Mouse (Mus musculus) limb, embryonic 10.5 days (tissue): ENCODE measurements around the gene Mrtfa. TPM values are rescaled to one million over a fixed set of nuclear protein-coding genes. Genes with fewer than 3 reads are reported as not detected.

ENCODE experiments used
- DNase-seq: peaks from one replicate; pipeline ENCODE4 v3.0.0-alpha.2; 2017; ENCODE audit warnings: low spot score
- H3K27ac ChIP-seq: fragments of 300-500 bp; sonication (generic); 2 replicates; pipeline ENCODE4 v1.5.1; 2016; ENCODE audit warnings: mild to moderate bottlenecking
- H3K27me3 ChIP-seq: fragments of 300-500 bp; sonication (generic); 2 replicates; pipeline ENCODE4 v1.6.1; 2016; ENCODE audit warnings: low read depth, mild to moderate bottlenecking; ENCODE audit not compliant: poor library complexity, severe bottlenecking
- H3K36me3 ChIP-seq: fragments of 300-500 bp; sonication (generic); 2 replicates; pipeline ENCODE4 v1.6.1; 2016; ENCODE audit warnings: mild to moderate bottlenecking, moderate library complexity
- H3K4me1 ChIP-seq: fragments of 300-500 bp; sonication (generic); 2 replicates; pipeline ENCODE4 v1.6.1; 2016
- H3K4me3 ChIP-seq: fragments of 300-500 bp; sonication (generic); 2 replicates; pipeline ENCODE4 v1.5.1; 2016; ENCODE audit warnings: mild to moderate bottlenecking, moderate library complexity
- H3K9me3 ChIP-seq: fragments of 300-500 bp; sonication (generic); replicated peaks from 2 replicates; pipeline ENCODE4 v1.6.1; 2016; ENCODE audit warnings: mild to moderate bottlenecking
- WGBS: fragments of 180-500 bp; shearing (Covaris S2); methylation state at CpG from one replicate; pipeline ENCODE4 v1.1.7; 2016; 5-methylcytosine and 5-hydroxymethylcytosine counted together
- polyA plus RNA-seq: library from polyadenylated mRNA; unstranded; fragments of >200 nt; fragmentation: Nextera tagmentation; extraction: Ambion mirVana; gene quantifications from 2 replicates; pipeline ENCODE4 v1.2.1, GENCODE M21; 2016

Mrtfa gene
- polyA plus RNA-seq, 1 experiment from 2014 or later: 24.9 TPM

DNA sequence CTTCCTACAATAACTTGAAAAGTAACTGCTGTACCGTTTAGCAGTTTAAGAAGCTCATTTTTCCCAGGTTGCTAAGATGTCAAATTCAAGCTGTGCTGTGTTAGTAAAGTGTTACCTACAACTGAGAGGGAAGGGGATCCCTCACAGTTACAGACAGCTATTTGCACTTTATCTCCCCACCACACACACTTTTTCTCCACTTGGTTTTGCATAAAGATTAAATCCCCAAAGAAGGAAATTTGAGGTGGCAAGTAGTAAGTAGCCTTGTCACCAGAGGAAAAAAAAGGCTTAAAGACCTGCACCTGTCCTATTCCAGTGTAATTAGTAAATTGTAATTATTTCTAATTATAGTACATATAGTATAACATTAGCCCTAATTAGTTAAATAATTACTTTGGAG lies 193.5 kb downstream of the Mrtfa start:
- no peaks in the 10 kb centered on the region for H3K36me3 ChIP-seq
- 63% methylated on average over 1 of the region's 1 CpGs for WGBS
- H3K9me3 ChIP-seq: no peaks in the 10 kb centered on the region
- no peak for DNase-seq
- H3K4me3 ChIP-seq: no peak overlapping the region
- H3K27ac ChIP-seq: no peak overlapping the region
- no peaks in the 10 kb centered on the region for H3K27me3 ChIP-seq
- peaks cover 12% of the 10 kb centered on the region; the same call in 1 of the 2 replicates for H3K4me1 ChIP-seq

DNA sequence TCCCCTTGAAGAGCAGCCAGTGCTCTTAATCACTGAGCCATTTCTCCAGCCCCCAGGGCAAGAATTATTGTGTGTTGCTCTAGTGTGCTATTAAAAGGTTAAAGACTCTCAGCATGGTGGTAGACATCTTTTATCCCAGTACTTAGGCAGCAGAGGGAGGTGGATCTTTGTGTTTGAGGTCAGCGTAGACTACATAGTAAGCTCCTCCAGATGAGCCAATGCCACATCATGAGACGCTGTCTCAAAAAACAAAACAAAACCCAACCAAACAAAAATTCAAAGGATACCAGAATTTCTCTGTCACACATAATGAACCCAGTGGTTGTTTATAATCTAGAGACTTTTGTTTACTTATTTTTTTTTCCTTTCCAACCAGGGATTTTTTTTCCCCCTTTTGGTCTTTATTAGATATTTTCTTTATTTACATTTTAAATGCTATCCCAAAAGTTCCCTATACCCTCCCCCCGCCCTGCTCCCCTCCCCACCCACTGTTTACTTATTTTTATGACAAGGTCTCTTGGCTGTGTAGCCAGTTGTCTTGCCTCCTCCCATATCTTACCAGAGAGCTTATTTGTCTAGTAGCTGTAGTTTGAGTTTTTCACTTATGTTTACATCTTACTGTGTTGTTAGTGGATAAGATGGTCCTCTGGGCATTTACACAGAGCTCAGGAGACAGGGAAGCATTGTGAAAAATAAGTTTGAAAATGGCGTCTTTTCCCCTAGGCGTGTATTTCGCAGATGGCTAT lies 194.3 kb downstream of the Mrtfa start:
- no peak for DNase-seq
- peaks cover 12% of the 10 kb centered on the region; the same call in 1 of the 2 replicates for H3K4me1 ChIP-seq
- H3K36me3 ChIP-seq: no peaks in the 10 kb centered on the region
- no peak overlapping the region for H3K27ac ChIP-seq
- H3K4me3 ChIP-seq: no peak overlapping the region
- WGBS: 88% methylated on average over 6 of the region's 6 CpGs
- H3K9me3 ChIP-seq: no peaks in the 10 kb centered on the region
- H3K27me3 ChIP-seq: no peaks in the 10 kb centered on the region

DNA sequence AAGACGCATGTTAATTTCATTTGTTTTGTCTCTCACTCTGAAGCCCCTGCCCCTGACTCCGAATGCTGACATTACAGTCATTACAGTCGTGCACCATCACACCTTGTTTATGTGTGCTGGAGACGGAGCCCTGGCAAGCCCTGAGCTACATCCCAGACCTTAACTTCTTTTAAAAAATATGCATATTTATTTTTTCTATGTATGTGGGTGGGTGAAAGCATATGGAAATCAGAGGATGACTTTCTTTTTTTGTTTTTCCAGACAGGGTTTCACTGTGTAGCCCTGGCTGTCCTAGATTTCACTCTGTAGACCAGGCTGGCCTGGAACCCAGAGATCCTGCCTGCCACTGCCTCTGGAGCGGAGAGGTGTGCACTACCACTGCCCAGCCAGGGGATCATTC lies 195.6 kb downstream of the Mrtfa start:
- no peaks in the 10 kb centered on the region for H3K27me3 ChIP-seq
- no peaks in the 10 kb centered on the region for H3K9me3 ChIP-seq
- no peaks in the 10 kb centered on the region for H3K36me3 ChIP-seq
- DNase-seq: no peak
- H3K4me3 ChIP-seq: no peak overlapping the region
- no peak overlapping the region for H3K27ac ChIP-seq
- peaks cover 6% of the 10 kb centered on the region; the same call in 1 of the 2 replicates for H3K4me1 ChIP-seq
- 89% methylated on average over 5 of the region's 5 CpGs for WGBS

DNA sequence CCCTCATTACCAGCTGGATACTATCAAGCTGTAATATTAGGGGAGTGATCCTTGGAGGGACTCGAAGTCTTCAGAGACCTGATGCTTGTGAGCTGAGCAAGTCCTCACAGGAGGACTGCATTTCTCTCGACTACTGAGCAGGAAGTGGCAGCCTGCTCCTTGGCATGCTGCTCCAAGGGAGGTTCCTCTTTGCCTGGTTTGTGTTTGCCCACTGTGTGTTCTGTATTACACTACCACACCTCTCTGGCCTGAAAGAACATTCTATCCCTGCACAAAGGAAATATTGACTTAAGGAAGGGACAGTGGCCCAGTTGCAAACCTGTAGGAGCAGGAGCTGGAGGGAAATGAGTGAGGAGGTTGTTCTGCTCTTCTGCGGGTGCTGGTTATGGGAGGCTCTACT lies 200.8 kb downstream of the Mrtfa start:
- no peak for DNase-seq
- 82% methylated on average over 3 of the region's 3 CpGs for WGBS

DNA sequence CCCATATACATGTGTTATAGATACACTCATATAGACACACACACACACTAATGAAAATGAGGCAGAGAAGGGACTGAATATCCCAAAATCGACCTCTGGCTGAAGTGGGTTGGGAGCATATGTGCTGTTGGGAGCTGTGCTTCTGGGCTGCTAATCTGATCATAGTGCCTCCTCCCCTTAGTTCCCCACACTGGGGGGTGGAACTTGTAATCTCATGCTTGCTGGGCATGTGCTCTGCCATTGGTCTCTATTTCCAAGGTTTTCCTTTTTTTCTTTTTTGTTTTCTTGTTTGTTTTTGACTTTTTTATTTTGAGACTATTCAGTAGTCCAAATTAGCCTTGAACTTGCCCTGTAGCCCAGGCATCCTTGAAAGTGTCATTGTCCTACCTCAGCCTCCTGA lies 202.2 kb downstream of the Mrtfa start:
- no peak overlapping the region for H3K4me3 ChIP-seq
- no peaks in the 10 kb centered on the region for H3K36me3 ChIP-seq
- 52% methylated on average over 1 of the region's 1 CpGs for WGBS
- H3K27ac ChIP-seq: no peak overlapping the region
- no peaks in the 10 kb centered on the region for H3K27me3 ChIP-seq
- peaks cover 1% of the 10 kb centered on the region; the same call in 1 of the 2 replicates for H3K4me1 ChIP-seq
- no peak for DNase-seq
- H3K9me3 ChIP-seq: no peaks in the 10 kb centered on the region

More for the DNA sequence above, 200.8 kb downstream of the Mrtfa start:
- Histone ChIP-seq H3K4me3 (no peak overlapping the region), H3K9me3 (no peaks in the 10 kb centered on the region), H3K27ac (no peak overlapping the region), H3K4me1 (peaks cover 6% of the 10 kb centered on the region; the same call in 1 of the 2 replicates), H3K36me3 (no peaks in the 10 kb centered on the region), H3K27me3 (no peaks in the 10 kb centered on the region)

DNA sequence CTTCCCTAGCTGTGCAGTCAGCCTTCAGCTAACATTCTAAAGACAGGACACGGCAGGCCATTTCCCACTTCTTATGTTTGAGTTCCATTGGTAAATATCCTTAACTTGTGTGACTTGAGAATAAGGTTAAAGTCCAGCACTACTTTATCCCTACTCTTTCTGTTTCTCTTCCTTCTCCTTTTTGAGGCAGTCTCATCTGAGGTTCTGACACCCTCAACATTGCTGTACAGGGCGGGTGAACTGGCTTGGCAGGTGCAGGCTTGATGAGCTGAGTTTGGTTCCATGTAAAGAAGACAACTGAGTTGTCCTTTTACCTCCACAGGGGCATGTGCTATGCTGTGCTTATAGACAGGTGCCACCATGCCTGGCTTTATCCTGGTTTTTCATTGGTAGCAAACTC lies 207.3 kb downstream of the Mrtfa start:
- H3K27ac ChIP-seq: no peak overlapping the region
- 88% methylated on average over 2 of the region's 2 CpGs for WGBS
- no peaks in the 10 kb centered on the region for H3K36me3 ChIP-seq
- peaks cover 4% of the 10 kb centered on the region for H3K4me1 ChIP-seq
- no peak overlapping the region for H3K4me3 ChIP-seq
- no peak for DNase-seq
- 0 out of 2 replicates have a peak, but pooled peaks cover 4% of the 10 kb centered on the region for H3K27me3 ChIP-seq
- no peaks in the 10 kb centered on the region for H3K9me3 ChIP-seq

DNA sequence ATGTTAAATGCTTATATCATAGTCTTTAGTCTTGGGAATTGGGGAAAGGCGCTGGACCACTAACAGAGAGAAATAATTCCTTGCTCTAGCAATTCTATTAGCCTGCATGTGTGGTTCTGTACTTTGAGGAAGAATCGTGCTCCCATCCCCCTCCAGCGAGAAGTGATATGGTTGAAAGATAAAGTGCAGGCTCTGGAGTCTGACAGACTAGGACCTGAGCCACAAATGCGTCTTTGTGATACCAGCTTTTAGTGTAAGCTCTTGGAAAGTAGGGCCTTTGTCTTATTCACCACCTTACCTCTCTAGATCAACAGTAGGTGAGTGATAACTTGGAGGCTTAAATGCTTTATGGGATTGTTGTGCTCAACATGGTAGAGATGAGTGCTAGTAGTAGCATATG lies 209.4 kb downstream of the Mrtfa start:
- Histone ChIP-seq H3K4me3 (no peak overlapping the region), H3K27me3 (0 out of 2 replicates have a peak, but pooled peaks cover 4% of the 10 kb centered on the region), H3K9me3 (no peaks in the 10 kb centered on the region), H3K36me3 (no peaks in the 10 kb centered on the region), H3K4me1 (peaks cover 6% of the 10 kb centered on the region), H3K27ac (no peak overlapping the region)
- DNase-seq: no peak
- 89% methylated on average over 4 of the region's 4 CpGs for WGBS

DNA sequence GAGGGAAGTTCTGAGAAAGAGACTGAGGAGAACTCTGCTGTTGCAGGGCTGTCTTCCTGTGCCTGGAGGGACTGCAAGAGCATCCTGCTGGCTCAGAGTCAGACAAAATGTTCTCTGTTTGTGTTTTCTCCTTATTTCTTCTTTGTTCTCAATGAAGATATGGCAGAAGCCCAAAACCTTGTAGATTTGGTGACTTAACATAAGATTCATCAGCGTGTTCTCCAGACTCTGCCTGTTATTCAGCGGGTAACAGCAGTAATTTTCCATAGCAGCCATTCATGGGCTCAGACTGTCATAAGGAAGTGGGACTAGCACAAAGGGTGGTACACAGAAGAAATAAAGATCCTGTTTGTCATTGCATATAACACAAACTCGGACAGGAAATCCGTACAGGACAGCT lies 210.9 kb downstream of the Mrtfa start:
- Histone ChIP-seq H3K27me3 (0 out of 2 replicates have a peak, but pooled peaks cover 4% of the 10 kb centered on the region), H3K9me3 (no peaks in the 10 kb centered on the region), H3K4me3 (no peak overlapping the region), H3K4me1 (peaks cover 6% of the 10 kb centered on the region), H3K36me3 (no peaks in the 10 kb centered on the region), H3K27ac (no peak overlapping the region)
- DNase-seq: no peak
- 87% methylated on average over 4 of the region's 4 CpGs for WGBS

DNA sequence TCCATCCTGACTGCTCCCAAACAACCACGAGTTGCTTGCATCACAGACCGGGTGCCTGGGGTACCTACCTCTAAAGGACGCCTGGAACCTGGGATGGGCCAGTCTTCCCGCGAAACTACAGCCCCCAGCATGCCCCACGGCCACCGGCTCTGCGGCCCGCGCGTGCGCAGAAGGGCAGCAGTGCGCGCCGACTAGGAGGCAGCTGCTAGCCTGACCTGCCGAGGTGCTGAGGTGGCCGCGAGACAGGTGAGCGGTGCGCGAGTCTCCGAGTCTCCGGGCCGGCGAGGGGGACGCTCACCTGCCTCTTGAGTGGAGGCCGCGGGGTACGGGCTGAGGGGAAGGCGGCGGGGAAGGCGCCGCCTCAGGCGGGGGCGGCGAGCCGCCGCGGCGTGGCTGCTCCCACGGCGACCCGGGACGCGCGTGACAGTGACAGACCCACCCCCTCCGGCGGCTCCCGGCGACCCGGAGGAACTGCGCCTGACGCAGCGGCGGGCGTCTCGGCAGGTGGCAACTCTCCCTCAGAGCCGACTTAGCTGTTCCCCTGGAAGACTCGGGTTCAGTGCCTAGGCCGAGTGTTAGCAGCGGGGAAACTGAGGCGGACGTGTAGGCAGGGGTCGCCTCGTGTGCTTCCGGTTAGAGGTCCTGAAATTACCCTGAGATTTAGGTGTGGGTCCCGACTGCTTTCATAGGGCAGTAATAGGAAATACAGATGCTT lies 212.8 kb downstream of the Mrtfa start, which contains the start of gene Sgsm3:
TSS of gene Sgsm3 (plus strand) at position 146 of the 715 bp plus-strand sequence.
- WGBS: under 1% methylated on average over 67 of the region's 67 CpGs
- peaks cover 6% of the 10 kb centered on the region for H3K4me1 ChIP-seq

DNA sequence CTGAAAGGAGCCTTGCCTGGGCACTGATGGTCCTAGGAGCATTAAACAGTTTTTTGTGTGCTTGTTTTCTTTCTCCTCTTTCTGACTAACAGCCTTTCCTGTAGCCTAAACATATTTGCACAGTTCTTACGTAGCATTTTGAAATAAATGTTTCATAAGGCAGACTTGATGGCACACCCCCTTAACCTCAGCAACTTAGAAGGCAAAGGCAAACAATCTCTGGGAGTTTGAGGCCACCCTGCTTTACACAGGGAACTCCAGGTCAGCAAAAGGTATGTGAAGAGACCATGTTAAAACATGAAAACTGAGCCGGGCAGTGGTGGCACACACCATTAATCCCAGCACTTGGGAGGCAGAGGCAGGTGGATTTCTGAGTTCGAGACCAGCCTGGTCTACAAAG lies 214.9 kb downstream of the Mrtfa start:
- Histone ChIP-seq H3K9me3 (no peaks in the 10 kb centered on the region), H3K27me3 (0 out of 2 replicates have a peak, but pooled peaks cover 4% of the 10 kb centered on the region), H3K36me3 (peaks cover 1% of the 10 kb centered on the region; the same call in 1 of the 2 replicates), H3K4me3 (no peak overlapping the region), H3K4me1 (peaks cover 6% of the 10 kb centered on the region), H3K27ac (no peak overlapping the region)
- WGBS: 94% methylated on average over 3 of the region's 3 CpGs
- no peak for DNase-seq

More for the DNA sequence above, 212.8 kb downstream of the Mrtfa start, which contains the start of gene Sgsm3:
- Histone ChIP-seq H3K4me3 (peak within 1 kb of the TSS; percentile 90), H3K36me3 (no peaks in the 10 kb centered on the region), H3K27ac (peak within 1 kb of the TSS; percentile 83), H3K27me3 (0 out of 2 replicates have a peak, but pooled peaks cover 4% of the 10 kb centered on the region), H3K9me3 (no peaks in the 10 kb centered on the region)
- DNase-seq: peak; percentile 91

DNA sequence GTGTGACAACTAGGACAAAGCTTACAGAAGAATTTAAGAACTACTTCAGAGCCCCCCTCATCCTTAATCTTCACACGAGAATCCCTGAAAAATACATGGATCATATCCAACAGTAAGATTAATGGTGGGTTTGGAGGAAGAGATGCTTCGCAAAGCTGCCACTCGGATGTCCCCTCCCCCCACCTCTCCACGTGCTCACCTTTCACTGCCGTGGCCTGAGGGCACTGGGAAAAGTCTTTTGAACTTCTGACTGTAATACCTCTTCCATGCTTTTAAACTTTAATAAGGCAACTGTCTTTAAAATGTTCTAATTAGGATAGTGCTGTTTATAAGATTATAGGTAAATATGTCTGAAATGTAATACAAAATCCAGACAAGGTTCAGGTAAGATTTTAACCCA lies 216.2 kb downstream of the Mrtfa start:
- Histone ChIP-seq H3K4me1 (peaks cover 6% of the 10 kb centered on the region), H3K27ac (no peak overlapping the region), H3K9me3 (no peaks in the 10 kb centered on the region), H3K27me3 (0 out of 2 replicates have a peak, but pooled peaks cover 4% of the 10 kb centered on the region), H3K36me3 (peaks cover 15% of the 10 kb centered on the region), H3K4me3 (no peak overlapping the region)
- WGBS: 43% methylated on average over 5 of the region's 5 CpGs
- DNase-seq: no peak

DNA sequence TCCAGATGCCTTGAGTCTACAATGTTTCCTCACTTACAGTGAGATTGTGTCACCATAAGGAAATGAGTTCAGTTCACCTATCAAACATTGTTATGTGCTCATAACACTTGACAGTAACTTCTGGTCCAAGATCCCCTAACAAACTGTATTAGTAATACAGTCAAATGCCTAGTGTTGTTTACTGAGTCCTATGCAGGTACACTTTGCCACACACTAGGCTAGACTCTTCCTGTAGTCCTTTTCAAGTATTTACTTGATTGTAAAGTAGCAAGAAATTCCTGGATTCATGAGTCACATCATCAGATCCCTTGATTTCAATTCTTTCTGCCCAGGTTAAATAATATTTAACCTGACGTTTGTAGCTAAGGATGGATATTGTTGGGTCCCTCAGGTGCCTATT lies 221.2 kb downstream of the Mrtfa start:
- peaks cover 59% of the 10 kb centered on the region for H3K36me3 ChIP-seq
- DNase-seq: no peak
- H3K4me3 ChIP-seq: no peak overlapping the region
- H3K27ac ChIP-seq: no peak overlapping the region
- no peaks in the 10 kb centered on the region for H3K27me3 ChIP-seq
- no peaks in the 10 kb centered on the region for H3K4me1 ChIP-seq
- H3K9me3 ChIP-seq: no peaks in the 10 kb centered on the region
- WGBS: 100% methylated on average over 1 of the region's 1 CpGs
